ENCODE assay signal across 11 mouse cellular contexts in genomic region chr2:126619249-126619704, GRCm38 (mm10). TPM values are rescaled to one million over a fixed set of nuclear protein-coding genes. Genes with fewer than 3 reads are reported as not detected.
A peak's percentile ranks its signal among the peaks of the same experiment; 100 is the strongest.
DNase-seq lines count a peak whose midpoint lies in the region; ATAC-seq and TF ChIP-seq lines count a peak whose summit lies in the region.
"Had no signal": no experiment of that assay in that cellular context is flagged by ENCODE, and none has a peak within 500 bp of the region (broad histone marks: within the 10 kb centered on the region; RNA-seq: fewer than 3 reads in every experiment).

Hdc (minus strand) TSS chr2:126619299.

- peak within 1 kb of the TSS; percentile 40; the same call in 1 of the 2 replicates for H3K27ac ChIP-seq in hindbrain, embryonic 10.5 days
- no peak within 1 kb of the TSS for H3K27ac ChIP-seq in hindbrain, embryonic 12.5 days
- H3K27ac ChIP-seq in liver, embryonic 16.5 days (ENCODE audit: low read length) = no peak within 1 kb of the TSS
- H3K27ac ChIP-seq: limb, embryonic 12.5 days had no signal

- WGBS in hindbrain, embryonic 10.5 days = 71% methylated on average over 14 of the region's 14 CpGs
- 67% methylated on average over 14 of the region's 14 CpGs for WGBS in hindbrain, embryonic 12.5 days
- WGBS in liver, embryonic 16.5 days (ENCODE audit: insufficient replicate concordance) = 27% methylated on average over 14 of the region's 14 CpGs

- no peak for ATAC-seq in hindbrain, embryonic 12.5 days (ENCODE audit: low FRiP score)
- ATAC-seq in liver, embryonic 16.5 days (ENCODE audit: low read depth) = peak; percentile 43; the same call in 1 of the 2 replicates

- peaks cover 18% of the 10 kb centered on the region for H3K4me1 ChIP-seq in hindbrain, embryonic 10.5 days (replicated peaks)
- H3K4me1 ChIP-seq in hindbrain, embryonic 12.5 days = no peaks in the 10 kb centered on the region
- H3K4me1 ChIP-seq in E14TG2a.4 (replicated peaks; ENCODE audit: low read depth, low read length) = peaks cover 20% of the 10 kb centered on the region
- H3K4me1 ChIP-seq in liver, embryonic 16.5 days (ENCODE audit: control insufficient read depth, low read depth, low read length) = no peaks in the 10 kb centered on the region

- H3K9me3 ChIP-seq in hindbrain, embryonic 10.5 days = no peaks in the 10 kb centered on the region
- no peaks in the 10 kb centered on the region for H3K9me3 ChIP-seq in hindbrain, embryonic 12.5 days (replicated peaks)
- no peaks in the 10 kb centered on the region for H3K9me3 ChIP-seq in E14TG2a.4 (ENCODE audit: low read length)
- H3K9me3 ChIP-seq in liver, embryonic 16.5 days (replicated peaks; ENCODE audit: control insufficient read depth, low read length) = no peaks in the 10 kb centered on the region
- H3K9me3 ChIP-seq: limb, embryonic 12.5 days had no signal

- H3K4me2 ChIP-seq in hindbrain, embryonic 12.5 days (replicated peaks) = no peak within 1 kb of the TSS
- no peak within 1 kb of the TSS; the same call in 1 of the 2 replicates for H3K4me2 ChIP-seq in liver, embryonic 16.5 days (ENCODE audit: low read depth, low read length)
- H3K4me2 ChIP-seq: limb, embryonic 12.5 days had no signal

- TF ChIP-seq CTCF in E14TG2a.4 (conservative IDR thresholded peaks at IDR 0.05; ENCODE audit: low read length) = no peak

- no peaks in the 10 kb centered on the region for H3K27me3 ChIP-seq in hindbrain, embryonic 10.5 days (ENCODE audit: insufficient read depth, poor library complexity, severe bottlenecking)
- H3K27me3 ChIP-seq in hindbrain, embryonic 12.5 days = no peaks in the 10 kb centered on the region
- H3K27me3 ChIP-seq in E14TG2a.4 (ENCODE audit: insufficient read depth, low read length) = peaks cover 10% of the 10 kb centered on the region
- H3K27me3 ChIP-seq in liver, embryonic 16.5 days (ENCODE audit: control insufficient read depth, insufficient read depth, low read depth, low read length) = no peaks in the 10 kb centered on the region
- H3K27me3 ChIP-seq: limb, embryonic 12.5 days had no signal

- H3K36me3 ChIP-seq in hindbrain, embryonic 10.5 days = no peaks in the 10 kb centered on the region
- H3K36me3 ChIP-seq in hindbrain, embryonic 12.5 days = no peaks in the 10 kb centered on the region
- H3K36me3 ChIP-seq in E14TG2a.4 (ENCODE audit: insufficient read depth, low read length) = no peaks in the 10 kb centered on the region
- no peaks in the 10 kb centered on the region for H3K36me3 ChIP-seq in liver, embryonic 16.5 days (ENCODE audit: control insufficient read depth, insufficient read depth)
- H3K36me3 ChIP-seq: limb, embryonic 12.5 days had no signal

- H3K4me3 ChIP-seq in hindbrain, embryonic 10.5 days = no peak within 1 kb of the TSS
- no peak within 1 kb of the TSS for H3K4me3 ChIP-seq in hindbrain, embryonic 12.5 days
- H3K4me3 ChIP-seq in E14TG2a.4 (replicated peaks; ENCODE audit: low read length) = peak within 1 kb of the TSS; percentile 26; the same call in 1 of the 2 replicates
- no peak within 1 kb of the TSS for H3K4me3 ChIP-seq in liver, embryonic 16.5 days (ENCODE audit: low read depth, low read length)
- H3K4me3 ChIP-seq: limb, embryonic 12.5 days had no signal

- no peak within 1 kb of the TSS for H3K9ac ChIP-seq in hindbrain, embryonic 12.5 days
- H3K9ac ChIP-seq in liver, embryonic 16.5 days (ENCODE audit: low read depth, low read length) = no peak within 1 kb of the TSS
- H3K9ac ChIP-seq: limb, embryonic 12.5 days had no signal

- no peak for DNase-seq in hindbrain, embryonic 10.5 days (ENCODE audit: low spot score)
- no peak for DNase-seq in adrenal gland, postnatal 14 days
- no peak for DNase-seq in frontal cortex, postnatal 36 days (ENCODE audit: low spot score in 2 of 2)
- no peak for DNase-seq in natural killer cell, adult 2 months (ENCODE audit: low spot score in 2 of 2)
- DNase-seq: cerebellum, adult 9-10 months; kidney, postnatal 10 days; thymus, postnatal 14 days had no signal

RNA-seq across cellular contexts. Expression of gene Hdc, which starts in this region (rescaled TPM):
- polyA plus RNA-seq in hindbrain, embryonic 10.5 days (2016; fragmentation: Nextera tagmentation; extraction: Ambion mirVana) = 0.62 and 2.1 TPM in 2 replicates
- 2.1 and 2.5 TPM in 2 replicates for polyA plus RNA-seq in hindbrain, embryonic 12.5 days (2016; fragmentation: Nextera tagmentation; extraction: Ambion mirVana)
- total RNA-seq in adrenal gland, postnatal 14 days (2021) = 11.8 and 14.9 TPM in 2 replicates
- polyA plus RNA-seq in liver, embryonic 16.5 days (2015; fragmentation: Nextera tagmentation; extraction: Ambion mirVana) = 7.0 and 7.6 TPM in 2 replicates
